Mouse (Mus musculus) stomach, embryonic 16.5 days (tissue): ENCODE results near the gene Sema4d. TPM values are rescaled to one million over a fixed set of nuclear protein-coding genes. Genes with fewer than 3 reads are reported as not detected.

Experiments
- ATAC-seq: fragments of 200-750 bp; cut with Nextera tagmentation; 2 replicates; pipeline ENCODE4 v1.8.0; 2017; ENCODE audit warnings: moderate number of reproducible peaks, moderate TSS enrichment; ENCODE audit not compliant: insufficient read depth, low FRiP score
- H3K27ac ChIP-seq: fragments of 300-500 bp; sonication (generic); 2 replicates; pipeline ENCODE4 v1.5.1; 2014; ENCODE audit warnings: low read length
- H3K27me3 ChIP-seq: fragments of 300-500 bp; sonication (generic); 2 replicates; pipeline ENCODE4 v1.6.1; 2014; ENCODE audit warnings: low read length, control low read depth, mixed read lengths; ENCODE audit not compliant: control insufficient read depth, insufficient read depth
- H3K36me3 ChIP-seq: fragments of 300-500 bp; sonication (generic); 2 replicates; pipeline ENCODE4 v1.6.1; 2014; ENCODE audit warnings: low read length; ENCODE audit not compliant: control insufficient read depth, insufficient read depth
- H3K4me1 ChIP-seq: fragments of 300-500 bp; sonication (generic); 2 replicates; pipeline ENCODE4 v1.6.1; 2014; ENCODE audit warnings: low read length, control low read depth, mixed read lengths; ENCODE audit not compliant: control insufficient read depth, insufficient read depth
- H3K4me2 ChIP-seq: fragments of 300-500 bp; sonication (generic); 2 replicates; pipeline ENCODE4 v1.6.1; 2014; ENCODE audit warnings: low read depth, low read length, mixed read lengths
- H3K4me3 ChIP-seq: fragments of 300-500 bp; sonication (generic); replicated peaks from 2 replicates; pipeline ENCODE4 v1.5.1; 2014; ENCODE audit warnings: mild to moderate bottlenecking, low read length
- H3K9ac ChIP-seq: fragments of 300-500 bp; sonication (generic); 2 replicates; pipeline ENCODE4 v1.6.1; 2014; ENCODE audit warnings: low read length
- H3K9me3 ChIP-seq: fragments of 300-500 bp; sonication (generic); replicated peaks from 2 replicates; pipeline ENCODE4 v1.6.1; 2016; ENCODE audit warnings: low read length, control low read depth; ENCODE audit not compliant: control insufficient read depth
- WGBS: fragments of 180-500 bp; shearing (Covaris S2); extraction: QIAGEN DNeasy Blood & Tissue Kit; methylation state at CpG from one replicate; pipeline ENCODE4 v1.1.7; 2014; 5-methylcytosine and 5-hydroxymethylcytosine counted together
- polyA plus RNA-seq: library from polyadenylated mRNA; unstranded; fragments of >200 nt; fragmentation: Nextera tagmentation; extraction: Ambion mirVana; gene quantifications from 2 replicates; pipeline ENCODE4 v1.2.1, GENCODE M21; 2015

Sema4d gene
- polyA plus RNA-seq, 1 experiment from 2014 or later = 11.5 TPM

DNA sequence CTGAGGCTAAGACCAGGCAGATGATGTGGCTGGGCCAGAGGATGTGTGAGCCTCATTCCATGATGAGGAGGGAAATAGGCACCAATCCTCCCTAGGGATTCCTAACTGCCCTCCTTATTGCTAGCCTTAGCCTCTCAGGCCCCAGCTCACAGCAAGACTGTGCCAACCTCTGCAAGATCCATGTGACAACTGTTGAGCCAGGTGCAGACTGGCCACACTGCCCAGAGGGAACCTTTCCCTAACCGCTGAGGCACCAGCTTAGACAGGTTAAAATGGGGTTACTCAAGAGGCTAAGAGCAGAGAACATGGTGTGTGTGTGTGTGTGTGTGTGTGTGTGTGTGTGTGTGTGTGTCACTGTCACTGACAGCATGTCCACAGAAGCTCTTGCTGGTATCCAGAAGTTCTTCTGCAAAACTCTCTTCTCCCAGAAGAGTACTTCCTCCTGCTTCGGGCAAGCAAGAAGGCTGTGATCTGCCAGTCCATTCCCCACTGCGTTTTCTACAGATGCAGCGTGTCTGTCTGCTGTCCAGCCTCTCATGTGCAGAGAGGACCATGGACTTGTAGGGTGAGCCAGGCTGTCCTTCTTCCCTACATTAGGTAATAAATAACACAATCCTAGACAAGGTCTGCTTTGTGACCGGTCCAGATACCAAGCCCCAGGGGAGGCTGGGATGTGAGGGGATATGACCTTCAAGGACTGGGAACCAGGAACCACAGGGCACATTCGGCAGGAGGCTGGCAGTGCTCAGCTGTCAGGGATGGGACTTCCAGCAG, 24.8 kb upstream of the Sema4d start:
- ATAC-seq = no peak
- Histone ChIP-seq H3K4me3 (no peak overlapping the region), H3K27me3 (no peaks in the 10 kb centered on the region), H3K9ac (no peak overlapping the region), H3K9me3 (no peaks in the 10 kb centered on the region), H3K36me3 (no peaks in the 10 kb centered on the region), H3K27ac (no peak overlapping the region), H3K4me1 (peaks cover 8% of the 10 kb centered on the region; the same call in 1 of the 2 replicates), H3K4me2 (no peak overlapping the region)
- WGBS = 52% methylated on average over 6 of the region's 6 CpGs

DNA sequence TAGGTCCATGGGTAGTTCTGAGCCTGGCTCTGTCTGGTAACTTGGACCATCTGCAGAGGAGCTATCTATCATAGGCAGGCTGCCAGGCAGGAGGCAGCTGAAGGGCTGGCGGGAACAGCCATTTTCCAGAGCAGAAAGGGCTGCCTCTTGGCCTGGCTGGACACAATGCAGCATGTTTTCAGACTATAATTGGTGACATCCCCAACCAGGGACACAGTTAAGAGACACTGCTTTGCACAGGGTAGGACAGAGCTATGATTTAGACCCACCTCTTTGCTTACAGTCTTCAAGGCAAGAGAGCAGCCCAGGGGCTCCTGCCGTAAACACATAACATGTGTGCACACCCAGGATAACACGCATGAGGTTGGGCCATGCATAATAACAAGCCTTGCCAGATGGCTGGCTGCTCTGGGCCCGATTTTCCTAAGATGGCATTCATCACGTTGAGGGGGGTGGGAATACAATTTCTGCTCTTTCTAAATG, 23.1 kb upstream of the Sema4d start:
- Histone ChIP-seq H3K4me2 (no peak overlapping the region), H3K4me1 (peaks cover 8% of the 10 kb centered on the region; the same call in 1 of the 2 replicates), H3K9me3 (no peaks in the 10 kb centered on the region), H3K4me3 (no peak overlapping the region), H3K27me3 (no peaks in the 10 kb centered on the region), H3K36me3 (no peaks in the 10 kb centered on the region), H3K9ac (no peak overlapping the region), H3K27ac (peak overlapping the region; percentile 43; the same call in 1 of the 2 replicates)
- no peak for ATAC-seq
- WGBS = 69% methylated on average over 5 of the region's 5 CpGs

DNA sequence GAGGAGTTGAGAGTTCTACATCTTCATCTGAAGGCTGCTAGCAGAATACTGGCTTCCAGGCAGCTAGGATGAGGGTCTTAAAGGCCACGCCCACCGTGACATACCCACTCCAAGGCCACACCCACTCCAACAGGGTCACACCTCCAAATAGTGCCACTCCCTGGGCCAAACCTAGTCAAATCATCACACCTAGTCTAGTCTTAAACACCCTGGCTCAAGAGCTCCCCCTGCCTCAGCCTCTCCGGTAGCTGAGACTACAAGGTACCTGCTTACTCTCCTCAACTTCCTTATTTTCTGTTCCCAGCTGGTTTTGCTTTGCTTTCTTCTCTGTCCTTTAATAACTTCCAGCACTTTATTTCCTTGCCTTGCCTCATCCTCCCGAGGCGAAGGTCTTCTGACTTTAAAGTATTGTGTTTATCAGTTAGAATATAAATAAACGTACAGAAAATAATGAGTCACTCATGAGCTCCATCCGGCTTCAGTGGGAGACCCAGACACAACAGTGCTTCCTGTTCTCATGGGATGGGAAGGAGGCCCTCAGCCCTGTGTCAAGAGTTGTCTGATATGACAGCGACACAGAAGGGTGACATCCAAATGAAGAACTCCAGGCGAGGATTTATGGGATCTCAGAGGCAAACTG, 22.4 kb upstream of the Sema4d start:
- peak overlapping the region; percentile 43; the same call in 1 of the 2 replicates for H3K27ac ChIP-seq
- H3K9me3 ChIP-seq = no peaks in the 10 kb centered on the region
- H3K27me3 ChIP-seq = no peaks in the 10 kb centered on the region
- H3K9ac ChIP-seq = no peak overlapping the region
- no peaks in the 10 kb centered on the region for H3K36me3 ChIP-seq
- H3K4me2 ChIP-seq = no peak overlapping the region
- H3K4me3 ChIP-seq = no peak overlapping the region
- 57% methylated on average over 9 of the region's 9 CpGs for WGBS
- peaks cover 8% of the 10 kb centered on the region; the same call in 1 of the 2 replicates for H3K4me1 ChIP-seq
- ATAC-seq = no peak

DNA sequence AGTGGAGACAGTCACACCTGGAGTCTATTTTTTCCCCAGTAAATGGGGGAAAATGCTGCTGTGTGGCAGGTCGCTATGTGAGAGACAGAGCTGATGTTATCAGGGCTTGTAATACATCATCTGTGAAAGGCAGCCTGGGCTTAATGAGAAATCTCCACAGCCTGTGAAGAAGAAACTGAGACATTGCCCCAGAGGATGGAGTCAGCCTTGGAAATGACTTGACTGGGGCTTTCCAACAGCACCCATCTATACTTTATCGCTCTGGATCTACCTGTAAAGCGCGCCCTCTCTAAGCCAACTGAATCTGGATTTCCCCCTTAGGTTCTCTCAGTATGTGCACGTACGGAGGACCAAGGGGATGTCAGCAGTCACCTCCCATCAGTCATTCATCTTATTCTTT, 21.1 kb upstream of the Sema4d start:
- no peak for ATAC-seq
- no peaks in the 10 kb centered on the region for H3K36me3 ChIP-seq
- H3K4me3 ChIP-seq = no peak overlapping the region
- H3K4me2 ChIP-seq = no peak overlapping the region
- no peak overlapping the region for H3K9ac ChIP-seq
- H3K4me1 ChIP-seq = peaks cover 8% of the 10 kb centered on the region; the same call in 1 of the 2 replicates
- no peaks in the 10 kb centered on the region for H3K9me3 ChIP-seq
- no peak overlapping the region for H3K27ac ChIP-seq
- WGBS = 82% methylated on average over 6 of the region's 6 CpGs
- no peaks in the 10 kb centered on the region for H3K27me3 ChIP-seq

DNA sequence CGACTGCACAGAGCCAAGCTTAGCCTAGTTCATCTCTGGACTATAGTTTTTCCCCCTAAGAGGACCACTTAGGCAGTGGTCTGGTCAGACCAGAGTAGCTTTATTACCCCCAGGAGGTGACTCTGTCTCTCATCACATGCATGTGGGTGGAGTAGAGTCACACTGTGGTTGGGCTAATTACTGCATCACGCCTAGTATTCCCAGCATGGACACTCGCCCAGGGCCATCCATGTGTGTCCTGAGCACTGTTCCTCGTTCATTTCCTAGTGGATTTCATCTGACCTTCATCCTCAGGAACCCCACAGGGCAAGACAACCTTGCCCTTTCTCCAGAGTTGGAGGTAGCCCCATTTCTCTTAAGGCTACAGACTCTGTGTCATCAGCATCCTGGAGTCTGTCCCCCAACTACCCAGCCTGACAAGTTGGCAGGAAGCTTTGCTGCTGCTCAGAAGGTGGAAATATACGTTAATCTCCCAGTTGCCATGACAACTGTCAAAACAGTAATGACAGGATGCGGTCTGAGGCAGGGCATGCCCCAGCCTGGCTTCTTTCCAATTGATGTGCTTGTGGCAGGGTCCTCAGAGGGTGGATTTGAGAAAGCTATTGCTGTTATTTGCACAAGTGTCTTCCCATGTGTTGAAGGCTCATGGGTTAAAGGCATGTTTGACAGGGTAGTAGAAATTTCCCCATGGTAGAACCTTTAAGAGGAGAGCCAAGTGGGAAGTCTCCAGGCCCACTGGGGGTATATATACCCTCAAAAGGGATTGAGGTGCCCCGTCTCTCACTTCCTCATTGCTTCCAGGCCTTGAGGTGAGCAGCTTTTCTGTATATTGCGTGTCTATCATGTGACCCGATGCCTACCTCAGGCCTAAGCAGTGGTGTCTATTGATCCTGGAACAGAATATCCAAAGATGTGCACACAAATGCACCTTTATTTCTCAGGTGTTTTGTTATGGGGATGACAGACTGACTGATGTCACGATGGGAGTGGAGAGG, 20.4 kb upstream of the Sema4d start:
- no peak overlapping the region for H3K27ac ChIP-seq
- peaks cover 8% of the 10 kb centered on the region; the same call in 1 of the 2 replicates for H3K4me1 ChIP-seq
- H3K27me3 ChIP-seq = no peaks in the 10 kb centered on the region
- WGBS = 56% methylated on average over 10 of the region's 10 CpGs
- H3K4me2 ChIP-seq = no peak overlapping the region
- no peak for ATAC-seq
- H3K4me3 ChIP-seq = no peak overlapping the region
- H3K9ac ChIP-seq = no peak overlapping the region
- H3K36me3 ChIP-seq = no peaks in the 10 kb centered on the region
- no peaks in the 10 kb centered on the region for H3K9me3 ChIP-seq

DNA sequence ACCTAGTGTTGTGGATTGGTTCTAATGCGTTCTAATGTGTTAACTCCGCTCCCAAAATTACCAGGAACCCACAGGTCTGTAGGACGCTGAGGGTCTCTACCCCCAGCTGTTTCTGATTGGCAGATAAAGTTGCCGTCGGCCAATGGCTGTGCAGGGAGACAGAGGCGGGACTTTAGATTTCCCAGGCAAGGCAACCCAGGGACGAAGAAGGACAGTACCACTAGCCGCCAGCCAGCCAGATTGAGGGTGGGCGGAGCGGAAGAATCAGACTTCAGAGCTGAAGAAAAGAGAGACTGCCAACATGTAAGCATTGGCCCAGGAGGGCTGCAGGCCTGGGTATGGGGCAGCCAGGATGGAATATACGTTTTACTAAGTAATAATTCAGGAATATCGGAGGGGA, 14.6 kb upstream of the Sema4d start:
- Histone ChIP-seq H3K4me3 (no peak overlapping the region), H3K4me2 (no peak overlapping the region), H3K36me3 (no peaks in the 10 kb centered on the region), H3K9me3 (no peaks in the 10 kb centered on the region), H3K4me1 (no peaks in the 10 kb centered on the region), H3K27me3 (no peaks in the 10 kb centered on the region), H3K27ac (no peak overlapping the region), H3K9ac (no peak overlapping the region)
- no peak; the same call in 1 of the 2 replicates for ATAC-seq
- 39% methylated on average over 12 of the region's 12 CpGs for WGBS

DNA sequence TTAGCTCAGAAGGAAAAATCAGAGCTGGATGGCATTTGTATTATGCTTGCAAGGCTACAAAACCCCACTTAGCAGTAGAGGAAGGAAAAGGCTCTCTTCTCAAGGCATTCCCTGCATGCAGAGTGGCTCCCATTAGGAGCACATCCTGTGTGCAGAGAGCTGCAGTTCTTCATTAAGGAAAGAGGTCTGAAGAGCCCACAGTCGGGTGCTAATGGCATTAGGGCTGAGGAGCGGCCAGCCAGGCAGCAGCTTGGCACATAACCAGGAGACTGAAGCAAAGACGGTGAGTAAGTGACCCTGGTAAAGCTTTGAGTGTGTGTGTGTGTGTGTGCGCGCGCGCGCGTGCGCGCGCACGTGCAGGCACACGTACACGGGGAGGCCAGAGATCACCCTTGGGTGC, 12.7 kb upstream of the Sema4d start:
- Histone ChIP-seq H3K4me2 (no peak overlapping the region), H3K36me3 (no peaks in the 10 kb centered on the region), H3K9me3 (no peaks in the 10 kb centered on the region), H3K27ac (no peak overlapping the region), H3K9ac (no peak overlapping the region), H3K4me3 (no peak overlapping the region), H3K27me3 (no peaks in the 10 kb centered on the region), H3K4me1 (no peaks in the 10 kb centered on the region)
- 78% methylated on average over 15 of the region's 15 CpGs for WGBS
- peak; percentile 19; the same call in 1 of the 2 replicates for ATAC-seq

- H3K4me1 ChIP-seq = no peaks in the 10 kb centered on the region
- H3K36me3 ChIP-seq = no peaks in the 10 kb centered on the region
- WGBS = 70% methylated on average over 4 of the region's 4 CpGs
- H3K4me3 ChIP-seq = no peak overlapping the region
- H3K4me2 ChIP-seq = no peak overlapping the region
- H3K9ac ChIP-seq = no peak overlapping the region
- H3K9me3 ChIP-seq = no peaks in the 10 kb centered on the region
- H3K27me3 ChIP-seq = no peaks in the 10 kb centered on the region
- no peak for ATAC-seq
- H3K27ac ChIP-seq = no peak overlapping the region
Measured at GRCm38 (mm10) chr13:51805634-51806033, 12.1 kb upstream of the Sema4d start.
